Mouse (Mus musculus) neural tube, embryonic 13.5 days (tissue): ENCODE data around the gene Nsrp1. TPM values are rescaled to one million over a fixed set of nuclear protein-coding genes. Genes with fewer than 3 reads are reported as not detected.

Experiments used
- ATAC-seq: fragments of 200-750 bp; cut with Nextera tagmentation; 2 replicates; pipeline ENCODE4 v1.8.0; 2017; ENCODE audit warnings: low read depth, mild to moderate bottlenecking, moderate TSS enrichment, moderate library complexity
- H3K27ac ChIP-seq: fragments of 300-500 bp; sonication (generic); replicated peaks from 2 replicates; pipeline ENCODE4 v1.5.1; 2015; ENCODE audit warnings: moderate library complexity, mild to moderate bottlenecking, inconsistent platforms
- H3K27me3 ChIP-seq: fragments of 300-500 bp; sonication (generic); 2 replicates; pipeline ENCODE4 v1.6.1; 2015; ENCODE audit warnings: mild to moderate bottlenecking, inconsistent platforms
- H3K36me3 ChIP-seq: fragments of 300-500 bp; sonication (generic); 2 replicates; pipeline ENCODE4 v1.6.1; 2015; ENCODE audit warnings: mild to moderate bottlenecking, inconsistent platforms
- H3K4me1 ChIP-seq: fragments of 300-500 bp; sonication (generic); replicated peaks from 2 replicates; pipeline ENCODE4 v1.6.1; 2015; ENCODE audit warnings: inconsistent platforms
- H3K4me2 ChIP-seq: fragments of 300-500 bp; sonication (generic); 2 replicates; pipeline ENCODE4 v1.6.1; 2015; ENCODE audit warnings: inconsistent platforms, mild to moderate bottlenecking, moderate library complexity
- H3K4me3 ChIP-seq: fragments of 300-500 bp; sonication (generic); 2 replicates; pipeline ENCODE4 v1.5.1; 2015; ENCODE audit warnings: mild to moderate bottlenecking, inconsistent platforms
- H3K9ac ChIP-seq: fragments of 300-500 bp; sonication (generic); 2 replicates; pipeline ENCODE4 v1.6.1; 2015; ENCODE audit warnings: moderate library complexity, mild to moderate bottlenecking, inconsistent platforms
- H3K9me3 ChIP-seq: fragments of 300-500 bp; sonication (generic); 2 replicates; pipeline ENCODE4 v1.6.1; 2016; ENCODE audit warnings: inconsistent platforms
- WGBS: fragments of 180-500 bp; shearing (Covaris S2); methylation state at CpG from one replicate; pipeline ENCODE4 v1.1.7; 2015; 5-methylcytosine and 5-hydroxymethylcytosine counted together
- microRNA counts: library from miRNA; unstranded; fragments of <30 nt; microRNA quantifications from one replicate; lab custom pipeline; 2016
- microRNA-seq: library from miRNA; unstranded; fragments of <30 nt; microRNA quantifications from one replicate; pipeline ENCODE4, GENCODE M21; 2016
- polyA plus RNA-seq: library from polyadenylated mRNA; unstranded; fragments of >200 nt; fragmentation: Nextera tagmentation; extraction: Ambion mirVana; gene quantifications from 2 replicates; pipeline ENCODE4 v1.2.1, GENCODE M21; 2015

The Nsrp1 gene
- polyA plus RNA-seq, 1 experiment from 2014 or later = 59.2 TPM

GRCm38 (mm10) chr11:77000741-77001140 lies 77.5 kb downstream of the Nsrp1 start:
- H3K36me3 ChIP-seq = no peaks in the 10 kb centered on the region
- no peak overlapping the region for H3K27ac ChIP-seq
- peaks cover 24% of the 10 kb centered on the region for H3K4me1 ChIP-seq
- no peak overlapping the region for H3K4me3 ChIP-seq
- H3K27me3 ChIP-seq = peaks cover 72% of the 10 kb centered on the region
- no peak overlapping the region for H3K4me2 ChIP-seq
- H3K9me3 ChIP-seq = no peaks in the 10 kb centered on the region
- WGBS = 71% methylated on average over 5 of the region's 5 CpGs
- H3K9ac ChIP-seq = no peak overlapping the region
- ATAC-seq = no peak

- 8% methylated on average over 24 of the region's 24 CpGs for WGBS
- peak overlapping the region; percentile 64 for H3K9ac ChIP-seq
- ATAC-seq = no peak
- no peak overlapping the region for H3K27ac ChIP-seq
- peak overlapping the region; percentile 85 for H3K4me2 ChIP-seq
- H3K27me3 ChIP-seq = peaks cover 78% of the 10 kb centered on the region
- no peaks in the 10 kb centered on the region for H3K9me3 ChIP-seq
- no peaks in the 10 kb centered on the region for H3K36me3 ChIP-seq
- H3K4me3 ChIP-seq = peak overlapping the region; percentile 47
- H3K4me1 ChIP-seq = peaks cover 24% of the 10 kb centered on the region
These were observed 79.5 kb downstream of the Nsrp1 start for GRCm38 (mm10) chr11:76998705-76999226.

GRCm38 (mm10) chr11:76997916-76998704 lies 80.1 kb downstream of the Nsrp1 start, which contains the start of gene Slc6a4:
Gene Slc6a4, plus strand, starts transcription at chr11:76998603.
- WGBS = under 1% methylated on average over 52 of the region's 52 CpGs
- H3K36me3 ChIP-seq = no peaks in the 10 kb centered on the region
- peaks cover 24% of the 10 kb centered on the region for H3K4me1 ChIP-seq
- no peaks in the 10 kb centered on the region for H3K9me3 ChIP-seq
- H3K4me2 ChIP-seq = peak within 1 kb of the TSS; percentile 85
- peak; percentile 19; the same call in 1 of the 2 replicates for ATAC-seq
- peak within 1 kb of the TSS; percentile 47 for H3K4me3 ChIP-seq
- H3K27me3 ChIP-seq = peaks cover 78% of the 10 kb centered on the region
- H3K27ac ChIP-seq = no peak within 1 kb of the TSS
- peak within 1 kb of the TSS; percentile 64 for H3K9ac ChIP-seq

- Histone ChIP-seq H3K4me3 (peak overlapping the region; percentile 47), H3K9ac (peak overlapping the region; percentile 64), H3K4me1 (peaks cover 24% of the 10 kb centered on the region), H3K27ac (no peak overlapping the region), H3K36me3 (no peaks in the 10 kb centered on the region), H3K9me3 (no peaks in the 10 kb centered on the region), H3K4me2 (peak overlapping the region; percentile 85), H3K27me3 (peaks cover 70% of the 10 kb centered on the region)
- WGBS = 1% methylated on average over 21 of the region's 21 CpGs
- ATAC-seq = peak; percentile 83
These were observed 80.9 kb downstream of the Nsrp1 start for GRCm38 (mm10) chr11:76997305-76997704.

- H3K36me3 ChIP-seq = no peaks in the 10 kb centered on the region
- no peaks in the 10 kb centered on the region for H3K9me3 ChIP-seq
- no peak overlapping the region for H3K9ac ChIP-seq
- WGBS = 54% methylated on average over 20 of the region's 20 CpGs
- H3K27ac ChIP-seq = no peak overlapping the region
- peaks cover 24% of the 10 kb centered on the region for H3K4me1 ChIP-seq
- H3K4me2 ChIP-seq = no peak overlapping the region
- no peak overlapping the region for H3K4me3 ChIP-seq
- ATAC-seq = no peak
- peaks cover 60% of the 10 kb centered on the region for H3K27me3 ChIP-seq
These were observed 82.1 kb downstream of the Nsrp1 start for GRCm38 (mm10) chr11:76995966-76996672.

MicroRNA genes within 50 kb of the gene (microRNA counts, 519-probe panel; counts per million panel counts)
- microRNA mmu-miR-423-3p (lab: Ali Mortazavi, UCI) (3,582 counts per million, percentile 50 among the panel's probes with 10 or more counts), microRNA mmu-miR-423-5p (lab: Ali Mortazavi, UCI) (3,607 counts per million, percentile 52 among the panel's probes with 10 or more counts)

Small RNAs within 50 kb of the gene (microRNA-seq; reads per million reads assigned to microRNA genes)
- gene Mir423 = 3,337 reads per million, percentile 89 among the genes with 10 or more reads in this experiment

Other genes starting within 250 kb of the Nsrp1 start
- 5.9 and 7.3 TPM in 2 replicates for gene Cpd, start 231.4 kb downstream of the Nsrp1 start, polyA plus RNA-seq
- gene Tmigd1, start 176.3 kb downstream of the Nsrp1 start, polyA plus RNA-seq = 0.21 TPM in 1 of 2 replicates, not detected in the other
- gene Blmh, start 153.6 kb downstream of the Nsrp1 start, polyA plus RNA-seq = 146 and 180 TPM in 2 replicates
- gene Slc6a4, start 79.8 kb downstream of the Nsrp1 start, polyA plus RNA-seq = 0.25 and 0.36 TPM in 2 replicates
- gene Efcab5, start 110.5 kb upstream of the Nsrp1 start, polyA plus RNA-seq = 0.29 and 0.50 TPM in 2 replicates
- 13.4 and 15.1 TPM in 2 replicates for gene Ssh2, start 137.9 kb upstream of the Nsrp1 start, polyA plus RNA-seq